Mouse (Mus musculus): ENCODE data around the gene Specc1. TPM values are rescaled to one million over a fixed set of nuclear protein-coding genes. Genes with fewer than 3 reads are reported as not detected.

Gene Specc1
- total and polyA plus RNA-seq, 3 experiments = 7.3 to 18.6 (median 15.5) TPM

GRCm38 (mm10) chr11:62177395-62178113 is 221.0 kb downstream of the Specc1 start:
- in situ Hi-C loops (cut with MboI; ENCODE audit: low pct_ligation_motif_present, low pct_unique_long_range_greater_than_20kb, low sequenced_read_pairs) = no loop called here
- TF ChIP-seq E2F4 (IDR thresholded peaks at IDR 0.05; ENCODE audit: insufficient replicate concordance, low read depth, low read length) (no peak), USF1 (IDR thresholded peaks at IDR 0.05; ENCODE audit: low read depth, low read length) (no peak), MEF2A (IDR thresholded peaks at IDR 0.05; ENCODE audit: borderline replicate concordance, low read depth, low read length) (no peak), TBP (conservative IDR thresholded peaks at IDR 0.05; ENCODE audit: low read depth, low read length) (no peak), ETS1 (conservative IDR thresholded peaks at IDR 0.05; ENCODE audit: low read depth, low read length) (no peak), ZC3H11A (IDR thresholded peaks at IDR 0.05; ENCODE audit: low read depth, low read length) (no peak), MYC (IDR thresholded peaks at IDR 0.05; ENCODE audit: low read depth, low read length) (no peak), ZNF384 (IDR thresholded peaks at IDR 0.05; ENCODE audit: low read depth, low read length) (no peak), TCF12 (IDR thresholded peaks at IDR 0.05; ENCODE audit: low read depth, low read length) (no peak), SMC3 (IDR thresholded peaks at IDR 0.05; ENCODE audit: low read depth, low read length) (no peak), ELF1 (IDR thresholded peaks at IDR 0.05; ENCODE audit: low read depth, low read length) (no peak), POLR2A (IDR thresholded peaks at IDR 0.05; ENCODE audit: low read depth, low read length) (no peak), CHD2 (IDR thresholded peaks at IDR 0.05; ENCODE audit: low read length) (no peak), CHD1 (IDR thresholded peaks at IDR 0.05; ENCODE audit: low read depth, low read length) (no peak), POLR2AphosphoS2 (IDR thresholded peaks at IDR 0.05; ENCODE audit: low read depth, low read length) (no peak), MAZ (IDR thresholded peaks at IDR 0.05; ENCODE audit: low read depth, low read length) (no peak), MXI1 (IDR thresholded peaks at IDR 0.05; ENCODE audit: low read depth, low read length) (no peak)
- H3K36me3 ChIP-seq (replicated peaks in 1 of 2; ENCODE audit: control insufficient read depth in 1 of 2, insufficient read depth in 1 of 2, low read length in 1 of 2) = peaks cover 0 to 2% of the 10 kb centered on the region in 2 experiments

GRCm38 (mm10) chr11:62180791-62181190 is 224.2 kb downstream of the Specc1 start:
- no peaks in the 10 kb centered on the region for H3K9me3 ChIP-seq (replicated peaks; ENCODE audit: low read length)
- no peaks in the 10 kb centered on the region for H3K27me3 ChIP-seq (replicated peaks)
- no peaks in the 10 kb centered on the region for H3K36me3 ChIP-seq (replicated peaks in 1 of 2; ENCODE audit: control insufficient read depth in 1 of 2, insufficient read depth in 1 of 2, low read length in 1 of 2)
- no peak for DNase-seq (ENCODE audit: extremely low read depth)
- H3K4me2 ChIP-seq (ENCODE audit: insufficient read depth, low read depth, poor library complexity, severe bottlenecking) = no peak overlapping the region
- no peak overlapping the region for H3K9ac ChIP-seq (ENCODE audit: insufficient read depth, low read depth)
- in situ Hi-C loops (cut with MboI; ENCODE audit: low pct_ligation_motif_present, low pct_unique_long_range_greater_than_20kb, low sequenced_read_pairs) = no loop called here
- H3K4me3 ChIP-seq (replicated peaks in 1 of 3; ENCODE audit: low read depth in 2 of 3, low read length in 2 of 3, poor library complexity in 1 of 3) = no peak overlapping the region
- H3K79me2 ChIP-seq (replicated peaks; ENCODE audit: control insufficient read depth, extremely low read depth, insufficient read depth, poor library complexity, severe bottlenecking) = no peaks in the 10 kb centered on the region
- H3K4me1 ChIP-seq (ENCODE audit: control insufficient read depth in 1 of 2, insufficient read depth in 2 of 2) = peaks cover 0 to 11% of the 10 kb centered on the region in 2 experiments; a peak in 3 of 4 replicates
- H3K27ac ChIP-seq (ENCODE audit: insufficient read depth, low read depth) = no peak overlapping the region
- dilution Hi-C loops (cut with MboI; ENCODE audit: extremely low pct_ligation_motif_present, extremely low pct_unique_long_range_greater_than_20kb, low sequenced_read_pairs) = no loop called here
- TF ChIP-seq POLR2AphosphoS2 (IDR thresholded peaks at IDR 0.05; ENCODE audit: low read depth, low read length) = no peak
- no peak for TF ChIP-seq UBTF (IDR thresholded peaks at IDR 0.05; ENCODE audit: low read depth, low read length)

More at GRCm38 (mm10) chr11:62177395-62178113, 221.0 kb downstream of the Specc1 start:
- H3K27me3 ChIP-seq (replicated peaks) = no peaks in the 10 kb centered on the region
- dilution Hi-C loops (cut with MboI; ENCODE audit: extremely low pct_ligation_motif_present, extremely low pct_unique_long_range_greater_than_20kb, low sequenced_read_pairs) = no loop called here
- H3K79me2 ChIP-seq (replicated peaks; ENCODE audit: control insufficient read depth, extremely low read depth, insufficient read depth, poor library complexity, severe bottlenecking) = no peaks in the 10 kb centered on the region
- no peaks in the 10 kb centered on the region for H3K9me3 ChIP-seq (replicated peaks; ENCODE audit: low read length)
- no peaks in the 10 kb centered on the region; a peak in 1 of 4 replicates for H3K4me1 ChIP-seq (ENCODE audit: control insufficient read depth in 1 of 2, insufficient read depth in 2 of 2)
- DNase-seq (ENCODE audit: extremely low read depth) = no peak
- H3K9ac ChIP-seq (ENCODE audit: insufficient read depth, low read depth) = no peak overlapping the region
- H3K27ac ChIP-seq (ENCODE audit: insufficient read depth, low read depth) = no peak overlapping the region
- no peak overlapping the region for H3K4me2 ChIP-seq (ENCODE audit: insufficient read depth, low read depth, poor library complexity, severe bottlenecking)
- H3K4me3 ChIP-seq (replicated peaks in 1 of 3; ENCODE audit: low read depth in 2 of 3, low read length in 2 of 3, poor library complexity in 1 of 3) = no peak overlapping the region

All from CH12.LX (cell line).